Mouse (Mus musculus): ENCODE measurements at regions not wholly inside any gene's neighbourhood (a gene's known extent, or its start where the extent isn't known, plus 50 kb on each side); places are given as distances from the start of the nearest gene placed in this dataset.

DNA sequence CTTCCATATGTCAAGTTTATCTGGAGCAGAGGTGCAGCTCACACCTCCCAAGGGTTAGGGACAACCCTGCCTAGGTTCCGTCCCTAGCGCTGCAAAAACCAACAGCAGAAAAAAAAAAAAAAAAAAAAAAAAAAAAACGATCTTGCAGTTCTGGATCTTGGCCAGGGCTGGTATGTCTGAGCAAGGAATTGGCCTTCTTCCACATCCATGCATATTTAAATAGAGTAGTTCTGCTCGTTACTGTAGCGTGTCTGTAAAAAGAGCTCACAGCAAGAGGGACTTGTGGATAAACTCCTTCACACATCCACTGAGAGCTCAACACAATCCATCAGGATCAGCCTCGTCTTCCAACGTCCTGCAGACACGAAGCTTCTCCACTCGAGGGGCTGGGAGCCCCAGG is 639.4 kb upstream of the Adam5 start:
- H3K79me2 ChIP-seq (ENCODE audit: control insufficient read depth, insufficient read depth), result no peaks in the 10 kb centered on the region
- no peak overlapping the region for H3ac ChIP-seq (ENCODE audit: control insufficient read depth, insufficient read length, low read depth)
- TF ChIP-seq FOSL1 (IDR thresholded peaks at IDR 0.05; ENCODE audit: insufficient read depth, low read length, poor library complexity, severe bottlenecking) (no peak), MAX (IDR thresholded peaks at IDR 0.05) (no peak), MYOG (IDR thresholded peaks at IDR 0.05; ENCODE audit: control insufficient read depth, extremely low read depth, insufficient read length) (no peak), CTCF (IDR thresholded peaks at IDR 0.05; ENCODE audit: control insufficient read depth, insufficient read depth, insufficient read length) (no peak)
- H3K36me3 ChIP-seq (ENCODE audit: control insufficient read depth, insufficient read depth), result no peaks in the 10 kb centered on the region
- H3K4me3 ChIP-seq (ENCODE audit: insufficient read depth, poor library complexity, severe bottlenecking), result no peak overlapping the region
- H3K27me3 ChIP-seq (ENCODE audit: control insufficient read depth, insufficient read depth, insufficient read length), result no peaks in the 10 kb centered on the region
- no peaks in the 10 kb centered on the region for H3K79me3 ChIP-seq (ENCODE audit: low read depth)

DNA sequence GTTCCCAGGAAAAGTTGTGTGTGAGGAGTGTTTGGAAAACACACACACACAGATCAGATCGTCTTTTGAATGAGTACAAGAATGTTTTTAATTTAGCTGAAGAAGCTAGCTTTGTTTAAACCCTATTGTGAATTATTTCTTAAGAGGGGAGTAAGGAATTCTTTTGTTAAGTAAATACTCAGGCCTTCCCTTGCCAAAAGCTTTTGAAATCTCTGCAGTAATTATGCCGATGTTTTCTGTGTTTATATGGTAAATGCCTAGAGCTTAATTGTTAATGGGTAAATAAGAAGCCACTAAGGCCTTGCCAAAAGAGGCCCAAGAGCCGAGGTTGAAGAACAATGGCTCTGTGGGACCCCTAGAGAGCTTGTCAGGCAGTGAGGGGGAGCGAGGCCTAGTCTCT is 638.3 kb upstream of the Adam5 start:
- no peak for TF ChIP-seq MAX (IDR thresholded peaks at IDR 0.05)
- no peak for TF ChIP-seq USF1 (IDR thresholded peaks at IDR 0.05; ENCODE audit: low read depth)
- TF ChIP-seq CTCF (IDR thresholded peaks at IDR 0.05; ENCODE audit: control insufficient read depth, insufficient read depth, insufficient read length), result no peak
- TF ChIP-seq CEBPB (IDR thresholded peaks at IDR 0.05; ENCODE audit: low read depth), result no peak
- no peak for TF ChIP-seq MYOG (IDR thresholded peaks at IDR 0.05; ENCODE audit: control insufficient read depth, extremely low read depth, insufficient read length)
- TF ChIP-seq MYOD1 (IDR thresholded peaks at IDR 0.05; ENCODE audit: control insufficient read depth, insufficient read length, low read depth), result no peak
- TF ChIP-seq FOSL1 (IDR thresholded peaks at IDR 0.05; ENCODE audit: insufficient read depth, low read length, poor library complexity, severe bottlenecking), result no peak
- H3K27me3 ChIP-seq (ENCODE audit: control insufficient read depth, insufficient read depth, insufficient read length), result no peaks in the 10 kb centered on the region

DNA sequence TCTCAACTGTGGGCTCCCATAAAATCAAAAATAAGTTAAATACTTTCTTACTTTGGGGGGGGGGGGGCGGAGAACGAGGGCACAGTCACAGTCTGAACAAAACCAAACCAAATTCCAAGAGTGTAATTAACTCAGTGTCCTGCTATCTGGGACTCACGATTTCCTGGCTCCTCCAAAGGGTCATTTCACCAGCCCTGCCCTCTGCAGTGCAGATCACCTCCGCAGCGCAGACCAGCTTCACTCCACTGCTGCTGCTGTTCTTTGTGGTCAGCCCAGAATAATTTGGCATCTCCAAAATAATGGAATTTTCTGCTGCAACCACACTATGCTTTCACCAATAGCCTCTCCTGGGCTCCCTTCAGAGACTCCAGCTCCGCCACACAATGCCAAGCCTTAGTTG is 631.5 kb upstream of the Adam5 start:
- H3K4me3 ChIP-seq (ENCODE audit: insufficient read depth, poor library complexity, severe bottlenecking), result no peak overlapping the region
- no peaks in the 10 kb centered on the region for H3K79me2 ChIP-seq (ENCODE audit: control insufficient read depth, insufficient read depth)
- H3K36me3 ChIP-seq (ENCODE audit: control insufficient read depth, insufficient read depth), result no peaks in the 10 kb centered on the region
- no peak for TF ChIP-seq FOSL1 (IDR thresholded peaks at IDR 0.05; ENCODE audit: insufficient read depth, low read length, poor library complexity, severe bottlenecking)
- TF ChIP-seq CTCF (IDR thresholded peaks at IDR 0.05; ENCODE audit: control insufficient read depth, insufficient read depth, insufficient read length), result no peak
- no peak for TF ChIP-seq CEBPB (IDR thresholded peaks at IDR 0.05; ENCODE audit: low read depth)
- TF ChIP-seq MAX (IDR thresholded peaks at IDR 0.05), result no peak
- TF ChIP-seq MYOD1 (IDR thresholded peaks at IDR 0.05; ENCODE audit: control insufficient read depth, insufficient read length, low read depth), result no peak
- TF ChIP-seq USF1 (IDR thresholded peaks at IDR 0.05; ENCODE audit: low read depth), result no peak
- no peak overlapping the region for H3ac ChIP-seq (ENCODE audit: control insufficient read depth, insufficient read length, low read depth)
- no peaks in the 10 kb centered on the region for H3K27me3 ChIP-seq (ENCODE audit: control insufficient read depth, insufficient read depth, insufficient read length)
- H3K79me3 ChIP-seq (ENCODE audit: low read depth), result no peaks in the 10 kb centered on the region

More for the DNA sequence above, 638.3 kb upstream of the Adam5 start:
- H3K36me3 ChIP-seq (ENCODE audit: control insufficient read depth, insufficient read depth), result no peaks in the 10 kb centered on the region
- no peaks in the 10 kb centered on the region for H3K79me2 ChIP-seq (ENCODE audit: control insufficient read depth, insufficient read depth)
- no peak overlapping the region for H3ac ChIP-seq (ENCODE audit: control insufficient read depth, insufficient read length, low read depth)
- no peak overlapping the region for H3K4me3 ChIP-seq (ENCODE audit: insufficient read depth, poor library complexity, severe bottlenecking)
- no peaks in the 10 kb centered on the region for H3K79me3 ChIP-seq (ENCODE audit: low read depth)

GRCm38 (mm10) chr8:25454972-25455371 is 630.8 kb upstream of the Adam5 start:
- TF ChIP-seq MYOG (IDR thresholded peaks at IDR 0.05; ENCODE audit: control insufficient read depth, extremely low read depth, insufficient read length) (no peak), MYOD1 (IDR thresholded peaks at IDR 0.05; ENCODE audit: control insufficient read depth, insufficient read length, low read depth) (no peak), MAX (IDR thresholded peaks at IDR 0.05) (no peak), CEBPB (IDR thresholded peaks at IDR 0.05; ENCODE audit: low read depth) (no peak), FOSL1 (IDR thresholded peaks at IDR 0.05; ENCODE audit: insufficient read depth, low read length, poor library complexity, severe bottlenecking) (no peak), CTCF (IDR thresholded peaks at IDR 0.05; ENCODE audit: control insufficient read depth, insufficient read depth, insufficient read length) (no peak), USF1 (IDR thresholded peaks at IDR 0.05; ENCODE audit: low read depth) (no peak)
- Histone ChIP-seq H3K79me3 (ENCODE audit: low read depth) (no peaks in the 10 kb centered on the region), H3K36me3 (ENCODE audit: control insufficient read depth, insufficient read depth) (no peaks in the 10 kb centered on the region), H3K4me3 (ENCODE audit: insufficient read depth, poor library complexity, severe bottlenecking) (no peak overlapping the region), H3ac (ENCODE audit: control insufficient read depth, insufficient read length, low read depth) (no peak overlapping the region), H3K27me3 (ENCODE audit: control insufficient read depth, insufficient read depth, insufficient read length) (no peaks in the 10 kb centered on the region), H3K79me2 (ENCODE audit: control insufficient read depth, insufficient read depth) (no peaks in the 10 kb centered on the region)

DNA sequence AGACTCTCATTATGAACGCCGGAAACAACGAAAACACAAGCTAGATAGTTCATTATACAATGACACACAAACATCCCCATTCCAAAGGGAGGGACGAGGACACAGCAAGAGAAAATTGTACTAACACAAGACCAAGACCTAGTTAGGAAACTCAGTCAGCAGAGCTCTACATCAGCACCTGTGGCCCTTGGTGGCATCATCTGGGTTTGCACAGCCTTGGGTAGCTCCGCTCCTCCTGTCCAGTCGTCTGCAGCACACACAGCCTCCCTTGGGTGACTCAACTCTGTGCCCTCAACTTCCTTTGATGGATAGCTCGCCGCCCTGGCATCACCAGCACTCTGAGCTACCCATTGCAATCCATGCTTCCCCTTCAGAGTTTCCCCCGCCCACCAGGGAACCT is 629.7 kb upstream of the Adam5 start:
- Histone ChIP-seq H3ac (ENCODE audit: control insufficient read depth, insufficient read length, low read depth) (no peak overlapping the region), H3K27me3 (ENCODE audit: control insufficient read depth, insufficient read depth, insufficient read length) (no peaks in the 10 kb centered on the region), H3K4me3 (ENCODE audit: insufficient read depth, poor library complexity, severe bottlenecking) (no peak overlapping the region), H3K79me3 (ENCODE audit: low read depth) (no peaks in the 10 kb centered on the region), H3K36me3 (ENCODE audit: control insufficient read depth, insufficient read depth) (no peaks in the 10 kb centered on the region), H3K79me2 (ENCODE audit: control insufficient read depth, insufficient read depth) (no peaks in the 10 kb centered on the region)
- TF ChIP-seq CEBPB (IDR thresholded peaks at IDR 0.05; ENCODE audit: low read depth) (no peak), FOSL1 (IDR thresholded peaks at IDR 0.05; ENCODE audit: insufficient read depth, low read length, poor library complexity, severe bottlenecking) (no peak), USF1 (IDR thresholded peaks at IDR 0.05; ENCODE audit: low read depth) (no peak), CTCF (IDR thresholded peaks at IDR 0.05; ENCODE audit: control insufficient read depth, insufficient read depth, insufficient read length) (no peak), MAX (IDR thresholded peaks at IDR 0.05) (no peak), MYOG (IDR thresholded peaks at IDR 0.05; ENCODE audit: control insufficient read depth, extremely low read depth, insufficient read length) (no peak), MYOD1 (IDR thresholded peaks at IDR 0.05; ENCODE audit: control insufficient read depth, insufficient read length, low read depth) (no peak)

GRCm38 (mm10) chr8:25450544-25450943 is 626.4 kb upstream of the Adam5 start:
- Histone ChIP-seq H3K79me2 (ENCODE audit: control insufficient read depth, insufficient read depth) (no peaks in the 10 kb centered on the region), H3K79me3 (ENCODE audit: low read depth) (no peaks in the 10 kb centered on the region), H3ac (ENCODE audit: control insufficient read depth, insufficient read length, low read depth) (no peak overlapping the region), H3K4me3 (ENCODE audit: insufficient read depth, poor library complexity, severe bottlenecking) (no peak overlapping the region), H3K27me3 (ENCODE audit: control insufficient read depth, insufficient read depth, insufficient read length) (no peaks in the 10 kb centered on the region), H3K36me3 (ENCODE audit: control insufficient read depth, insufficient read depth) (no peaks in the 10 kb centered on the region)
- TF ChIP-seq USF1 (IDR thresholded peaks at IDR 0.05; ENCODE audit: low read depth), result no peak
- no peak for TF ChIP-seq MYOD1 (IDR thresholded peaks at IDR 0.05; ENCODE audit: control insufficient read depth, insufficient read length, low read depth)
- no peak for TF ChIP-seq FOSL1 (IDR thresholded peaks at IDR 0.05; ENCODE audit: insufficient read depth, low read length, poor library complexity, severe bottlenecking)
- TF ChIP-seq CTCF (IDR thresholded peaks at IDR 0.05; ENCODE audit: control insufficient read depth, insufficient read depth, insufficient read length), result no peak

Data from C2C12 (cell line).